Mouse (Mus musculus) kidney, adult 8-10 months (tissue): ENCODE measurements at regions not wholly inside any gene's neighbourhood (a gene's known extent, or its start where the extent isn't known, plus 50 kb on each side); places are given as distances from the start of the nearest gene placed in this dataset.

Source experiments
- DNase-seq, 2 experiments: peaks; one replicate each; pipeline ENCODE4 v3.0.0; 2022

DNA sequence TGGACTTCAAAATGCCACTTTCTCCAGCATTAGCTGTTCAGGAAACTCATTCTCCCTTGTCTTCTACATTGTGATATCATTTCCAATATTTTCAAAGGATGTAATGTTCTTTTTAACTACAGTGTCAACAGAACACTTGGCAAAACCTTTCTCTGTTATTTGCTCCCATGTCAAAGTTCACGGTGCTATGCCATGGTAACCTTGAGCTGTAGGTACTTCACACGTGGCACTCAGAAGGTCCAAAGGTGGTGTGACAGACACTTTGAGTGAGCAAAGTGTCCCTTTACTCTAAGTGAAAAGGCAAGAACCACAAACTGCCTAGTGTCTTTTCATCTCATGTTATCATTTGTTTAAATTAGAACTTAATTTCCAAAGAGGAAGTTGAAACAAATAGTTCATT is 53.3 kb upstream of the Tram2 start:
- DNase-seq, result no peak

DNA sequence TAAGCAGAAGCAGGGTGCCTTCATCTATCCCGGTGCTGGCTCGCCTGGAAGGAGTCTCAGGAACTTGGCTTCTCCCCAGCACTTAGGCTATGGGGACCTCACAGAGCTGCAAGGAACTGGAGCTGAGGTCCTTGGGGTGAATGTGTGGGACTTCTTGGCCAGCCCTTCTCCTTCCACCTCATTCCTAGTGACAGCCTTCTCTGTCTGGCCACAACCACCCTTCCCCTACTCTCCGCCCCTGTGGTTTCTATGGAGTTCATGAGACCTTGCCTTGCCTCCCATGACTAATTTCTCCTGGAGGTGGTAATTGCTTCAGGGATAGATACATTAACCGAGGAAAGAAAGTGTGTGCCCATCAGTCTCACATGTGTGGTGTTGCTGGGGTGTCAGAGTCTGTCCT is 67.9 kb upstream of the Tram2 start:
- no peak for DNase-seq

DNA sequence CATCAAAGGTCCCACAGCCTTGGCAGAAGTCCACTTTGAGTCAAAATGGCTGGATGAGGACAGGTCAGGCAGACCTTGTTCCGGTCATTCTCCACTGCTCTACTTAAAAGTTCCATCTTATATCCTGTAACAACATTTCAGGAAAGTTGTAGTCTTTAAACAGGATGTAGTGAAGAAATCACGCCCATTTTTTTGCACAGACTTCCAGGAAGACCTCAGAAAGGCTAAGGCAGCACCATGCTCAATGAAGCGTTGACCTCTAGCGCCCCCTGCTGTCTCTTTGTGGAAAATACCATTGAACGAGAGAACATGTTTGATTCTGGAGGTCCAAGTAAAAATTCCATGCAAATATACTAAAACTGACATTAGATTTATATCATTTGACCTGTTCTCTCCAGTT is 56.6 kb upstream of the Tmem14a start:
- DNase-seq, result peak; percentile 32 to 75

DNA sequence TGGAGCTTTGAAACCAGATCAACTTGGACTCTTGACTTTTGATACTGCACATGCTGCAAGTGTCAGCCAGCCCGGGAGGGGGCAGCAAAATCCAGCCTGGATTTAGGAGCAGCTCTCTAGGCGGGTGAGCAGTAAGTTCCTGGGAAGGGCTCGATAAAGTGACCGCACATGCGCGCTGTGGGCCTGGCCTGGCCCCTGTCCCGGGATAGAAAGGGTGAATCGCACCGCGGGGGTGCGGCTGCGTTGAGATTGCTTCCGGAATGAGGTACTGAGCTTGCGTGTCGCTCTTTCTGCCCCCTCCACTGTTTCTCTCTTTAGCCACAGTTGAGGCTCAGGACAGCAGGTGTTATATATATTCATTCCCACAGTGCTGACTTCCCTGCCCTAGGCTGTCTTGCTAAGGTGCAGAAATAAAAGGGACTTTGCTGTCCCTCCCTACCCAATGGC is 52.1 kb upstream of the Tmem14a start:
- DNase-seq, result peak; percentile 88 to 93

DNA sequence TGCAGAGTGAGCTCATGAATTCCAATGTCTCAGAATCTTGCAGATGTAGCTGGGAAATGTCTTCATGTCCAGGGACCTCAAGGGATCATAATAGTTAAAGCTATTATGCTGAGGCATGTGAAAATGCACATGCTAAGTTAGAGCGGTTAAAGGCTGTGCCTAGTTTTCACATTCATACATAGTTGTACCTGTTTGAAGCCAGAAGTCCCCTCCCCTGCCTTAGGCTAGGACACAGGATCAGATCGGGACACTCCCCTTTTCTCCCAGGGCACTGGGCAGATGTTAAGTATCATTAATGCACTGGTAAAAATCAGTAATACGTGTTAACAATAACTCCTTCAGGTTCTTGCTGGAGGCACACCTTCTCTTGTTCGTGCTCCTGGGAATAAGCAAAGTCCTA is 51.6 kb upstream of the Tmem14a start:
- DNase-seq, result peak in 1 of 2 experiments; percentile 2
